Mouse (Mus musculus) large intestine, adult 2 months (tissue): Measurements from ENCODE around the gene Smco4. TPM values are rescaled to one million over a fixed set of nuclear protein-coding genes. Genes with fewer than 3 reads are reported as not detected.

Experiments used
- DNase-seq: peaks from one replicate; pipeline ENCODE4 v3.0.0-alpha.2; 2012; ENCODE audit warnings: low read depth, low spot score
- WGBS: fragments of 180-500 bp; shearing (Covaris S2); methylation state at CpG from one replicate; pipeline ENCODE4 v1.1.7; 2018; 5-methylcytosine and 5-hydroxymethylcytosine counted together
- polyA plus RNA-seq: library from polyadenylated mRNA; depleted of rRNA; stranded (reverse); fragments of >200 nt; gene quantifications from 2 replicates; pipeline ENCODE4 v1.2.3, GENCODE M21; 2012; rRNA removed

The Smco4 gene
- polyA plus RNA-seq, 1 experiment, result 22.1 TPM

GRCm38 (mm10) chr9:15594148-15594547, 100.9 kb downstream of the Smco4 start:
- no peak for DNase-seq
- WGBS, result 82% methylated on average over 4 of the region's 4 CpGs

Other genes with a start within 250 kb of the Smco4 start
- gene Med17, start 213.5 kb upstream of the Smco4 start, polyA plus RNA-seq, result 21.5 and 28.0 TPM in 2 replicates
- 19.6 and 33.7 TPM in 2 replicates for gene Taf1d, start 187.2 kb upstream of the Smco4 start, polyA plus RNA-seq
- 22.6 and 37.1 TPM in 2 replicates for gene 4931406C07Rik, start 187.0 kb upstream of the Smco4 start, polyA plus RNA-seq
- 3.0 and 5.4 TPM in 2 replicates for gene Cep295, start 135.6 kb upstream of the Smco4 start, polyA plus RNA-seq
- 0.06 TPM in 1 of 2 replicates, not detected in the other for gene Deup1, start 134.5 kb downstream of the Smco4 start, polyA plus RNA-seq
- gene Slc36a4, start 216.3 kb downstream of the Smco4 start, polyA plus RNA-seq, result 2.1 and 2.5 TPM in 2 replicates